ENCODE assay signal across 10 mouse cellular contexts in genomic region chr10:50894170-50894991, GRCm38 (mm10). TPM values are rescaled to one million over a fixed set of nuclear protein-coding genes. Genes with fewer than 3 reads are reported as not detected.
DNase-seq lines count a peak whose midpoint lies in the region; ATAC-seq lines count a peak whose summit lies in the region.
"Had no signal": no experiment of that assay in that cellular context is flagged by ENCODE, and none has a peak within 500 bp of the region (broad histone marks: within the 10 kb centered on the region; RNA-seq: fewer than 3 reads in every experiment).

Gene Sim1 (plus strand): TSS chr10:50894754.

- no peaks in the 10 kb centered on the region for H3K9me3 ChIP-seq in embryonic facial prominence, embryonic 10.5 days
- no peaks in the 10 kb centered on the region for H3K9me3 ChIP-seq in stomach, embryonic 16.5 days (replicated peaks; ENCODE audit: control insufficient read depth, low read length)

- WGBS in embryonic facial prominence, embryonic 10.5 days = under 1% methylated on average over 62 of the region's 62 CpGs
- WGBS in stomach, embryonic 16.5 days = under 1% methylated on average over 61 of the region's 62 CpGs

- no peaks in the 10 kb centered on the region for H3K36me3 ChIP-seq in embryonic facial prominence, embryonic 10.5 days (replicated peaks)
- no peaks in the 10 kb centered on the region for H3K36me3 ChIP-seq in stomach, embryonic 16.5 days (ENCODE audit: control insufficient read depth, insufficient read depth, low read length)

- peaks cover 25% of the 10 kb centered on the region for H3K4me1 ChIP-seq in embryonic facial prominence, embryonic 10.5 days
- peaks cover 6% of the 10 kb centered on the region; the same call in 1 of the 2 replicates for H3K4me1 ChIP-seq in stomach, embryonic 16.5 days (ENCODE audit: control insufficient read depth, insufficient read depth, low read length)

- H3K27ac ChIP-seq in embryonic facial prominence, embryonic 10.5 days (replicated peaks) = no peak within 1 kb of the TSS
- H3K27ac ChIP-seq in stomach, embryonic 16.5 days (ENCODE audit: low read length) = no peak within 1 kb of the TSS

- intact Hi-C loops in heart, postnatal 10 days (cut with DNase I) = loop anchor here (10.0 kb wide), 1 partner anchor 510 kb away; no protein-coding TSS in a partner anchor

- H3K4me3 ChIP-seq in embryonic facial prominence, embryonic 10.5 days = peak within 1 kb of the TSS; percentile 58
- peak within 1 kb of the TSS; percentile 47 for H3K4me3 ChIP-seq in stomach, embryonic 16.5 days (replicated peaks; ENCODE audit: low read length)

- peak within 1 kb of the TSS; percentile 78 for H3K4me2 ChIP-seq in stomach, embryonic 16.5 days (ENCODE audit: low read depth, low read length)

- no peak within 1 kb of the TSS for H3K9ac ChIP-seq in stomach, embryonic 16.5 days (ENCODE audit: low read length)

- DNase-seq in frontal cortex, postnatal 10 days (ENCODE audit: low spot score in 2 of 2) = peak; percentile 52 to 67
- DNase-seq in frontal cortex, adult 2 months (ENCODE audit: extremely low spot score in 1 of 2, low spot score in 1 of 2) = no peak
- DNase-seq in R1 (ENCODE audit: low read depth, low spot score) = peak; percentile 95
- peak; percentile 94 for DNase-seq in embryonic facial prominence, embryonic 10.5 days (ENCODE audit: low spot score)
- peak; percentile 70 to 75 for DNase-seq in heart, postnatal 10 days
- DNase-seq in kidney, postnatal 25 days = peak; percentile 87 to 94

- ATAC-seq in megakaryocyte progenitor cell, adult 5-6 weeks (replicated peaks; ENCODE audit: poor library complexity) = peak; percentile 72
- peak; percentile 90 for ATAC-seq in stomach, embryonic 16.5 days (ENCODE audit: insufficient read depth, low FRiP score)

- peaks cover 100% of the 10 kb centered on the region for H3K27me3 ChIP-seq in embryonic facial prominence, embryonic 10.5 days (replicated peaks; ENCODE audit: low read depth, poor library complexity, severe bottlenecking)
- peaks cover 71% of the 10 kb centered on the region for H3K27me3 ChIP-seq in stomach, embryonic 16.5 days (ENCODE audit: control insufficient read depth, insufficient read depth, low read length)

RNA-seq across cellular contexts. Expression of gene Sim1, which starts in this region (rescaled TPM):
- 0.02 TPM in 1 of 2 replicates, not detected in the other for polyA plus RNA-seq in frontal cortex, adult 2 months (2012; rRNA removed)
- 0.47 and 0.81 TPM in 2 replicates for polyA plus RNA-seq in embryonic facial prominence, embryonic 10.5 days (2016; fragmentation: Nextera tagmentation; extraction: Ambion mirVana)
- not detected for total RNA-seq in heart, postnatal 10 days (2021)
- total RNA-seq in megakaryocyte progenitor cell, adult 5-6 weeks (2015) = not detected in 2 replicates
- not detected in 2 replicates for total RNA-seq in megakaryocyte progenitor cell, adult 5-6 weeks (2017)
- 0.10 and 0.21 TPM in 2 replicates for polyA plus RNA-seq in stomach, embryonic 16.5 days (2015; fragmentation: Nextera tagmentation; extraction: Ambion mirVana)
- total RNA-seq: layer of hippocampus, postnatal 25 days had no signal
- polyA plus RNA-seq: C2C12 had no signal

Comparison
In these comparisons a context has a peak if more than half of its experiments do, and no peak if none do; other contexts are left out.
1. DNase-seq: peak in frontal cortex, postnatal 10 days (2 of 2), R1 (single experiment) and kidney, postnatal 25 days (2 of 2); none in frontal cortex, adult 2 months (0 of 2).
2. Peak in DNase-seq and H3K4me3 ChIP-seq in embryonic facial prominence, embryonic 10.5 days; RNA of the gene not detected or under 1 TPM.
3. Peak in DNase-seq in heart, postnatal 10 days; RNA of the gene not detected or under 1 TPM.
4. Peak in ATAC-seq in megakaryocyte progenitor cell, adult 5-6 weeks; RNA of the gene not detected or under 1 TPM.
5. Peak in ATAC-seq, H3K4me3 ChIP-seq and H3K4me2 ChIP-seq in stomach, embryonic 16.5 days; RNA of the gene not detected or under 1 TPM.